Mouse (Mus musculus) stomach, embryonic 16.5 days (tissue): ENCODE data around the gene Stk10. TPM values are rescaled to one million over a fixed set of nuclear protein-coding genes. Genes with fewer than 3 reads are reported as not detected.

Source experiments
- ATAC-seq: fragments of 200-750 bp; cut with Nextera tagmentation; 2 replicates; pipeline ENCODE4 v1.8.0; 2017; ENCODE audit warnings: moderate number of reproducible peaks, moderate TSS enrichment; ENCODE audit not compliant: insufficient read depth, low FRiP score
- H3K27ac ChIP-seq: fragments of 300-500 bp; sonication (generic); 2 replicates; pipeline ENCODE4 v1.5.1; 2014; ENCODE audit warnings: low read length
- H3K27me3 ChIP-seq: fragments of 300-500 bp; sonication (generic); 2 replicates; pipeline ENCODE4 v1.6.1; 2014; ENCODE audit warnings: low read length, control low read depth, mixed read lengths; ENCODE audit not compliant: control insufficient read depth, insufficient read depth
- H3K36me3 ChIP-seq: fragments of 300-500 bp; sonication (generic); 2 replicates; pipeline ENCODE4 v1.6.1; 2014; ENCODE audit warnings: low read length; ENCODE audit not compliant: control insufficient read depth, insufficient read depth
- H3K4me1 ChIP-seq: fragments of 300-500 bp; sonication (generic); 2 replicates; pipeline ENCODE4 v1.6.1; 2014; ENCODE audit warnings: low read length, control low read depth, mixed read lengths; ENCODE audit not compliant: control insufficient read depth, insufficient read depth
- H3K4me2 ChIP-seq: fragments of 300-500 bp; sonication (generic); 2 replicates; pipeline ENCODE4 v1.6.1; 2014; ENCODE audit warnings: low read depth, low read length, mixed read lengths
- H3K4me3 ChIP-seq: fragments of 300-500 bp; sonication (generic); replicated peaks from 2 replicates; pipeline ENCODE4 v1.5.1; 2014; ENCODE audit warnings: mild to moderate bottlenecking, low read length
- H3K9ac ChIP-seq: fragments of 300-500 bp; sonication (generic); 2 replicates; pipeline ENCODE4 v1.6.1; 2014; ENCODE audit warnings: low read length
- H3K9me3 ChIP-seq: fragments of 300-500 bp; sonication (generic); replicated peaks from 2 replicates; pipeline ENCODE4 v1.6.1; 2016; ENCODE audit warnings: low read length, control low read depth; ENCODE audit not compliant: control insufficient read depth
- WGBS: fragments of 180-500 bp; shearing (Covaris S2); extraction: QIAGEN DNeasy Blood & Tissue Kit; methylation state at CpG from one replicate; pipeline ENCODE4 v1.1.7; 2014; 5-methylcytosine and 5-hydroxymethylcytosine counted together
- polyA plus RNA-seq: library from polyadenylated mRNA; unstranded; fragments of >200 nt; fragmentation: Nextera tagmentation; extraction: Ambion mirVana; gene quantifications from 2 replicates; pipeline ENCODE4 v1.2.1, GENCODE M21; 2015

The Stk10 gene
- polyA plus RNA-seq, 1 experiment from 2014 or later: 4.2 TPM

DNA sequence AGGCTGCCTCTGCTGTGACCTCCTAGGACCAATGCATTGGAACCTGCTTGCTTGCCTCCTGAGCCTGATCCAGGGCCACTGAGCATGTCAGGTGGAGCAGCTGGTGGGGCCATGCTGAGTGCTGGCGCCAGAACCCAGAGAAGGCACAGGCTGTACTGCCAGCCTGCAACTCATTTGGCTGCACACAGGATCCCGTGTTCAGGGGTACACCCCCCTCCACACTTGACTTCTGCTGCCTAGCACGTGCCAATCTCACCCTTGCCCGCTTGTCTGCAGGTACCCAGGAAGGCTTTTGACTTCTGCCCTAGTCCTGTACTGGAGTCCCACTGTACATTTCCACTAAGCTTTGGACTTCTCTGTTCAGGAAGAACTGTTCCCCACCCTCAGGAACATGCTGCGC, 90.1 kb downstream of the Stk10 start:
- Histone ChIP-seq H3K27me3 (no peaks in the 10 kb centered on the region), H3K9me3 (no peaks in the 10 kb centered on the region), H3K4me3 (no peak overlapping the region), H3K4me1 (peaks cover 15% of the 10 kb centered on the region), H3K36me3 (no peaks in the 10 kb centered on the region), H3K4me2 (no peak overlapping the region), H3K9ac (no peak overlapping the region), H3K27ac (no peak overlapping the region)
- ATAC-seq: no peak
- WGBS: 85% methylated on average over 5 of the region's 5 CpGs

DNA sequence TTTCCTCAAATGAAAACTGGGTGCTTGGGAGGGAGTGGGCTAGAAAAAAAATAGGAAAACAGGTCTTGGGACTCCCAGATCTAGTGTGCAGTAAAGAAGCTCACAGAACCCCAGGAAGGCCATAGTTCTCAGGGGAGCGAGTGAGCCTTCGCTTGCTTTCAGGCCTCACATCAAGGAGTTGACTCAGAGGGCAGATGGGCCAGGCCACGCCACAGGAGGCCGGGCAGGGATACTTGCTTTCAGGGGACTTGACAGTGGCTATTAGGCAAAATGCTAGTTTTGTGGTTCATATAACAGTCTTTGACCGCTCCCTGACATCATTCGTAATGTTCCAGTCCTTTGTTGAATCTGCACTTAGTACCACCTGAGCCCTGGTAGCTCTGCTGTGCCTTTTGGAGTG, 90.8 kb downstream of the Stk10 start:
- 85% methylated on average over 6 of the region's 6 CpGs for WGBS
- no peaks in the 10 kb centered on the region for H3K27me3 ChIP-seq
- H3K4me3 ChIP-seq: no peak overlapping the region
- no peaks in the 10 kb centered on the region for H3K36me3 ChIP-seq
- no peaks in the 10 kb centered on the region for H3K9me3 ChIP-seq
- peaks cover 12% of the 10 kb centered on the region for H3K4me1 ChIP-seq
- H3K27ac ChIP-seq: no peak overlapping the region
- no peak overlapping the region for H3K4me2 ChIP-seq
- no peak for ATAC-seq
- no peak overlapping the region for H3K9ac ChIP-seq

DNA sequence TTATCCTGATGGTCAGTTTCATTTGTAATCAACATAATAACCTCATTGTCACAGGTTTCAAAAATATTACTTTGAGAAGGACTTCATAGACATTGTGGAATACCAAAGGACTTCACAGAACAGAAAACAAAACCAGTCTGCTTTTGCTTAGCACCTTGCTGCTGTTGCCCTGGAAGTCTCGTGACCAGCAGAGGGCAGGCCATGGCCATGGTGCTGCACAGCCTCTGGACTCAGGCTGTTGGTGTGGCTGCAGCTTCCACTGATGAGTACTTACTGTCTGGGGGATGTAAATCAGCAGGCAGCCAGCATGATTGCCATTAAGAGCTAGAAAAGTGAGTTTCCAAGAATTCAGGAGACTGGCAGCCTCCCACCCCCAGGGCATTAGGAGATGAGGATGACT, 92.6 kb downstream of the Stk10 start:
- no peaks in the 10 kb centered on the region for H3K36me3 ChIP-seq
- no peak for ATAC-seq
- H3K9me3 ChIP-seq: no peaks in the 10 kb centered on the region
- no peak overlapping the region for H3K4me3 ChIP-seq
- WGBS: 56% methylated on average over 1 of the region's 1 CpGs
- H3K9ac ChIP-seq: no peak overlapping the region
- no peaks in the 10 kb centered on the region for H3K27me3 ChIP-seq
- H3K4me1 ChIP-seq: no peaks in the 10 kb centered on the region
- no peak overlapping the region for H3K4me2 ChIP-seq
- no peak overlapping the region for H3K27ac ChIP-seq

DNA sequence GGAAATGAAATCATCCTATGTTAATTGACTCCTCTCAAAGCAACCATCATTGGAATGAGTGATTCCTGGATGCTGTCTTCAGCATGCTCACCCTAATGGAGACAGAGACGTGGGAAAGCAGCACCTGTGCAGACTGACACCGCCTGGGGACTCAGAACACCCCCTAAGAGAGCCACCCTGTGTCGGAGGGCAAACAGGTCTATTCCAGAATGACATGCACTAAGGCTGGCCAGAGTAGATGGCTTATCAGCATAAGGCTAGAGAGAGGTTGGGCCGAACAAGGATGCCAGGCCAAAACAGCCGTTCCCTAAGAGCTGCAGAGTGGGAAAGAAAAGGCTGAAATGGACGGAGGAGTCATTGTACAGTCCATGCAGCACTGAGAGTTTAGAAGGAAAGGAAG, 93.0 kb downstream of the Stk10 start:
- Histone ChIP-seq H3K4me3 (no peak overlapping the region), H3K27ac (no peak overlapping the region), H3K27me3 (no peaks in the 10 kb centered on the region), H3K4me2 (no peak overlapping the region), H3K36me3 (no peaks in the 10 kb centered on the region), H3K9ac (no peak overlapping the region), H3K4me1 (no peaks in the 10 kb centered on the region), H3K9me3 (no peaks in the 10 kb centered on the region)
- WGBS: 70% methylated on average over 6 of the region's 6 CpGs
- no peak for ATAC-seq

DNA sequence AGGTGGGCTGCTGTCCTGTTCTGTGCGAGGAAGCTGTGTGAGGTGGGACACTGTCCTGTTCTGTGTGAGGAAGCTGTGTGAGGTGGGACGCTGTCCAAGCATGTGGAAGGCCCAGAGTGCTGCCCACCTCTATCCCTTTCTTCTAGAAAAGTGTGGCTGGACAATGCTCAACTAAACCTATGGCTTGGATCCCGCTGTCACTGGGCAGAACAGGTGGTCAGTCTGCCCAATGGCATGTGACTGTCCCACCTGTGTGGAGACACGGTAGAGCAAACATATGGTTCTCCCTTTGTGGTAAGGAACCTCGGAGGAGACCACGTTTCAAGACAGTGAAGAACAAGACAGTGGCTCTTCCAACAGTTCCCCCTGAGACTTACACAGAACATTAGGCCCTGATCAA, 94.8 kb downstream of the Stk10 start:
- Histone ChIP-seq H3K9me3 (no peaks in the 10 kb centered on the region), H3K4me3 (no peak overlapping the region), H3K4me2 (no peak overlapping the region), H3K4me1 (no peaks in the 10 kb centered on the region), H3K27me3 (no peaks in the 10 kb centered on the region), H3K27ac (no peak overlapping the region), H3K9ac (no peak overlapping the region), H3K36me3 (no peaks in the 10 kb centered on the region)
- ATAC-seq: no peak
- 77% methylated on average over 6 of the region's 6 CpGs for WGBS

DNA sequence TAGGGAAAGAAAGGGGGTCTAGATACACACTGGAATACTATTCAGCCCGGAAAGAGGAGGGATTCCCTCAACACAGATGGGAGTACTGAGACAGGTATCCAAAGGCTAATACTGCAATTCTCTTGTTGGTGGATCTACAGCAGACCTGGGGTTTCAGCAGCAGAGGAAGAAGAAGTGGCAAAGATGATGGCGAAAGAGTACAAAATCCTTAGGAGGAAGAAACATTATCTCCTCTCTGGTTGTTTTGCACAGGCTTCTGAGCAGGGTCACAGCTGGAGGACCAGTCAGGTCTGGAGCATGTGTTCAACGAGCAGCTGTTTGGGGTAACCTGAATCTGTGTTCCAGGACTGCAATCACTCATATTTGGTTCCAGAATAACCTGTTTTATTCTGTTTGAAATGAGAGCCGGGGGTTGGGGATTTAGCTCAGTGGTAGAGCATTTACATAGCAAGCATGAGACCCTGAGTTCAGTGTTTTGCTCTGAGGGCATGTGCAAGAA, 96.7 kb downstream of the Stk10 start:
- Histone ChIP-seq H3K27ac (no peak overlapping the region), H3K4me3 (no peak overlapping the region), H3K27me3 (no peaks in the 10 kb centered on the region), H3K9ac (no peak overlapping the region), H3K9me3 (no peaks in the 10 kb centered on the region), H3K4me1 (0 out of 2 replicates have a peak, but pooled peaks cover 4% of the 10 kb centered on the region), H3K4me2 (no peak overlapping the region), H3K36me3 (no peaks in the 10 kb centered on the region)
- WGBS: 65% methylated on average over 4 of the region's 4 CpGs
- ATAC-seq: no peak

DNA sequence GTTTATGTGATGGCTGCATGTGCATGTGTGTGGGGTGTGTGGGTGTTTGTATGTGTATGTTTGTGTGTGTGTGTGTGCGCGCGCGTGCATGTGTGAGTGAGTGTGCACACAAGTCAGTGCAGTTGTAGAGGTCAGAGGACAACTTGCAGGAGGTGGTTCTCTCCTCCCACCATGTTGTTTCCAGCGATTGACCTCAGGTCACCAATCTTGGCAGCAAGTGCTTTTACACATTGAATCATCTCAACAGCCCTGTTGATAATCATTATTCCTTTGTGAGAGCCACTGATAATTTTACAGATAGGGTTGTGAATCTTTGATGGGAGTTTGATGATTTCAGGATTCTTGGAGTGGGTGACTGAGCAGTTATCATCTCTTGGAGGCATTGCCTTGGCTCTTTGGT, 99.6 kb downstream of the Stk10 start:
- 95% methylated on average over 5 of the region's 5 CpGs for WGBS
- no peak overlapping the region for H3K4me3 ChIP-seq
- H3K27me3 ChIP-seq: no peaks in the 10 kb centered on the region
- no peaks in the 10 kb centered on the region for H3K36me3 ChIP-seq
- no peaks in the 10 kb centered on the region for H3K9me3 ChIP-seq
- no peak overlapping the region for H3K9ac ChIP-seq
- no peak for ATAC-seq
- 0 out of 2 replicates have a peak, but pooled peaks cover 4% of the 10 kb centered on the region for H3K4me1 ChIP-seq
- no peak overlapping the region for H3K4me2 ChIP-seq
- H3K27ac ChIP-seq: no peak overlapping the region

DNA sequence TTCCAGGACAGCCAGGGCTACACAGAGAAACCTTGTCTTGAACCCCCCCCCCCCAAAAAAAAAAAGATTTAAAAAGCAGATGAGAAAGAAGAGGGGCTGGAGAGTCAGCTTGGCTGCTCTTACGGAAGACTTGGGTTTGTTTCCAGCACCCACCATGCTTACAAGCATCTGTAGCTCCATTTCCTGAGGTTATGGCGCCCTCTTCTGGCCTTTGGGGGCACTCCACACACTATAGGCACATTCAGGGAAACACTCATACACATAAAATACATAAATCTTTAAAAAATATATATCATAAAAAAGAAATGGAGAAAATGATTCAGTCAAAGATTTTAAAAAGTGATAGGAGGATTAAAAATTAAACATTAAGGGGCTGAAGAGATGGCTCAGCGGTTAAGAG, 100.4 kb downstream of the Stk10 start:
- no peak overlapping the region for H3K4me3 ChIP-seq
- 73% methylated on average over 3 of the region's 3 CpGs for WGBS
- H3K4me1 ChIP-seq: 0 out of 2 replicates have a peak, but pooled peaks cover 4% of the 10 kb centered on the region
- no peak overlapping the region for H3K9ac ChIP-seq
- ATAC-seq: no peak
- H3K27ac ChIP-seq: no peak overlapping the region
- H3K9me3 ChIP-seq: no peaks in the 10 kb centered on the region
- no peaks in the 10 kb centered on the region for H3K36me3 ChIP-seq
- no peaks in the 10 kb centered on the region for H3K27me3 ChIP-seq
- H3K4me2 ChIP-seq: no peak overlapping the region

DNA sequence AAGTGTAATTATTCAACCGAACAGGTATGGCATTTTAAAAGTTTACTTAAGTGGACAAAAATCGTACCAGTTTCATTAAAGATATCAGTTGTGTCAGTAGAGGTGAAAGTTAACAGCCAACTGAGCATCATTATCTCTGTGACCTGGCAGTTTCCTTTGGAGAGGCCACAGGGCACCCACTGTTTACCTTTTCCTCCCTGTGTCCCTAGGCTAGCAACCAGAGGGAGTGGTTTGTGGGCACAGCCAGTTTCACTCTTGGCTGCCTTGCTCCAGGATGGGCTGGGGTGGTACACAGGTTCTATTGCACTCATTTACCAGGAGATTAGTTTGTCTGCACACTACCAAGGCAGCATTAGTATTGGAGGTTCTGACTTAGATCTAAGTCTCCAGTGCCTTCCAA, 101.0 kb downstream of the Stk10 start:
- H3K4me3 ChIP-seq: no peak overlapping the region
- no peak overlapping the region for H3K4me2 ChIP-seq
- H3K27ac ChIP-seq: no peak overlapping the region
- H3K9me3 ChIP-seq: no peaks in the 10 kb centered on the region
- 0 out of 2 replicates have a peak, but pooled peaks cover 4% of the 10 kb centered on the region for H3K4me1 ChIP-seq
- no peak overlapping the region for H3K9ac ChIP-seq
- peak; percentile 66; the same call in 1 of the 2 replicates for ATAC-seq
- WGBS: 32% methylated on average over 2 of the region's 2 CpGs
- H3K27me3 ChIP-seq: no peaks in the 10 kb centered on the region
- no peaks in the 10 kb centered on the region for H3K36me3 ChIP-seq

DNA sequence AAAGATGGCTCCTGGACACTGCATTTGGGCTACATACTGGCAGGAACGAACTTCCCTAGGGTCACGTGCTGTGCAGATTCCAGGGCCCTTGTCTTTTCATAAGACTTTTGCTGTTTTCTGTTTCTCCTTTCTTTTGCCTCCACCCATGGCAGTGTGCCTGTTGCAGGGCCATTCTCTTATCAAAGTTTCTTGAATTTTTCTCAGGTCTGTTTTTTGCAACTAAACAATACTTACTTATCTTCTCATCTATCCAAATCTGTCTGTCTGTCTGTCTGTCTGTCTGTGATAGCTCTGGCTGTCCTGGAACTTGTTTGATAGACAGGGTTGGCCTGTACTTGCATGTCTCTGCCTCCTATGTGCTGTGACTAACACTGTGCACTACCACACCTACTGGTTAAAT, 101.7 kb downstream of the Stk10 start:
- 0 out of 2 replicates have a peak, but pooled peaks cover 4% of the 10 kb centered on the region for H3K4me1 ChIP-seq
- no peaks in the 10 kb centered on the region for H3K36me3 ChIP-seq
- H3K4me3 ChIP-seq: no peak overlapping the region
- H3K4me2 ChIP-seq: no peak overlapping the region
- WGBS: 56% methylated on average over 2 of the region's 2 CpGs
- no peaks in the 10 kb centered on the region for H3K27me3 ChIP-seq
- ATAC-seq: no peak
- H3K9ac ChIP-seq: no peak overlapping the region
- H3K9me3 ChIP-seq: no peaks in the 10 kb centered on the region
- H3K27ac ChIP-seq: no peak overlapping the region
